Mouse (Mus musculus): ENCODE results near the gene Suz12. TPM values are rescaled to one million over a fixed set of nuclear protein-coding genes. Genes with fewer than 3 reads are reported as not detected.

The Suz12 gene
- 19.2 and 22.6 TPM in 2 replicates for polyA plus RNA-seq (2015; fragmentation: Nextera tagmentation; extraction: Ambion mirVana)

DNA sequence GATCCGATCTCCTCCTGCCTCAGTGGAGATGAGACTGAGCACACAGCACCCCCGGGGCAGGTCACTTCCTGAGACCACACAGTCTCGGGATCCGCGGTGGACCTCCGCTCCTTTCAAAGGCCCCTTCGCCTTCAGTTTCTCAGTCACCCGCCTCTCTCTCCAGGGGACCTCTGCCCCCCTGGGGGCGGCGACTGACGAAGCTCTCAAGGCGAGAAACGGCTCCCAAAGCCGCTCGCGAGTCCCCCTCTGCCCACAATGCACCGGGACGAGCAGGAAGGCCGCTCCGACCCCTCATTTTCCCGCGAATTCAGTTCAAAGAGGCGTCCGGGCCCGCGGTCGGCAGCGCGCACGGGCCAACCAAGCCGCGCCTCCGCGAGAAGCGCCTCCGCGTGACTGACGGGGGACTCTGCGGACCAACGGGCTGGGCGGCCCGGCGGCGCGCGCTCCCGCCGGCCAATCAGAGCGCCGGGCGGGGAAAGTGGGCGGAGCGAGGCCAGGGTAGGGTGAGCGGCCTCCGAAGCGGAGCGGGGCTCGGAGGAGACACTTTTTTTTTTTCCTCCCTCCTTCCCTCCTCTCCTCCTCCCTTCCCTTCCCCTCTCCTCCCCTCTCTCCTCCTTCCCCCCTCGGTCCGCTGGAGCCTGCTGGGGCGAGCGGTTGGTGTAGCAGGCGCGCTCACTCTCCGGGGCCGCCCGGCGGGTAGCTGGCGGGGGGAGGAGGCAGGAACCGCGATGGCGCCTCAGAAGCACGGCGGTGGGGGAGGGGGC, at the start of gene Suz12:
Gene Suz12 (plus strand): TSS at position 515 of the 764 bp plus-strand sequence.
- no peaks in the 10 kb centered on the region for H3K9me3 ChIP-seq
- H3K4me2 ChIP-seq (replicated peaks): peak within 1 kb of the TSS; percentile 88
- under 1% methylated on average over 60 of the region's 74 CpGs for WGBS
- peak; percentile 97 for ATAC-seq
- no peaks in the 10 kb centered on the region for H3K4me1 ChIP-seq (replicated peaks)
- H3K36me3 ChIP-seq: no peaks in the 10 kb centered on the region
- peak within 1 kb of the TSS; percentile 97 for H3K4me3 ChIP-seq (replicated peaks)
- H3K27me3 ChIP-seq (replicated peaks): no peaks in the 10 kb centered on the region
- H3K9ac ChIP-seq: peak within 1 kb of the TSS; percentile 95
- H3K27ac ChIP-seq: peak within 1 kb of the TSS; percentile 100

- Histone ChIP-seq H3K4me1 (replicated peaks) (no peaks in the 10 kb centered on the region), H3K9me3 (no peaks in the 10 kb centered on the region), H3K27ac (no peak overlapping the region), H3K9ac (no peak overlapping the region), H3K4me3 (replicated peaks) (no peak overlapping the region), H3K36me3 (peaks cover 37% of the 10 kb centered on the region), H3K27me3 (replicated peaks) (no peaks in the 10 kb centered on the region), H3K4me2 (replicated peaks) (no peak overlapping the region)
- ATAC-seq: no peak
- WGBS: 92% methylated on average over 8 of the region's 8 CpGs
Observed at GRCm38 (mm10) chr11:79943136-79943535, 49.8 kb upstream of the Suz12 start.

- Histone ChIP-seq H3K4me3 (replicated peaks) (no peak overlapping the region), H3K4me2 (replicated peaks) (no peak overlapping the region), H3K9me3 (no peaks in the 10 kb centered on the region), H3K4me1 (replicated peaks) (no peaks in the 10 kb centered on the region), H3K36me3 (peaks cover 37% of the 10 kb centered on the region), H3K27me3 (replicated peaks) (no peaks in the 10 kb centered on the region), H3K27ac (no peak overlapping the region), H3K9ac (no peak overlapping the region)
- WGBS: 66% methylated on average over 7 of the region's 7 CpGs
- ATAC-seq: peak; percentile 53; the same call in 1 of the 2 replicates
Observed at GRCm38 (mm10) chr11:79943601-79944000, 49.3 kb upstream of the Suz12 start.

DNA sequence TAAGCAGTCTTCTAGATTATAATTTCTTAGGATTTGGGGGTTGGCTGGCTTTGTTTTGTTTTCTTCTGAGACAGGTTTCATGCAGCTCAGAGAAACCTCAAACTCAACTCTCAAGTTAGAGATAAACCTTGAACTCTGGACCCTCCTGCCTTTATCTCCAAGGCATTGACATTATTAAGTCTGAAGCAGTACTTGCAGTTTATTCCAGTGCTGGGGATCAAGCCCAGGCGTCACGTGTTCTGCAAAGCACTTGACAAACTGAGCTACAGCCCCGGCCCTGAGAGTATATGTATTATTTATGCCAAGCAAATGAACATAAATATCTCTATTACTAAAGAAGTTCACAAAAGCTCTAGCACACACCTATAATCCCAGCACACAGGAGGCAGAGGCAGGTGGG, 45.6 kb upstream of the Suz12 start:
- ATAC-seq: no peak
- no peaks in the 10 kb centered on the region for H3K4me1 ChIP-seq (replicated peaks)
- 81% methylated on average over 3 of the region's 3 CpGs for WGBS
- H3K27me3 ChIP-seq (replicated peaks): no peaks in the 10 kb centered on the region
- H3K9me3 ChIP-seq: no peaks in the 10 kb centered on the region
- no peak overlapping the region for H3K4me3 ChIP-seq (replicated peaks)
- peaks cover 37% of the 10 kb centered on the region for H3K36me3 ChIP-seq
- no peak overlapping the region for H3K27ac ChIP-seq
- H3K4me2 ChIP-seq (replicated peaks): no peak overlapping the region
- no peak overlapping the region for H3K9ac ChIP-seq

DNA sequence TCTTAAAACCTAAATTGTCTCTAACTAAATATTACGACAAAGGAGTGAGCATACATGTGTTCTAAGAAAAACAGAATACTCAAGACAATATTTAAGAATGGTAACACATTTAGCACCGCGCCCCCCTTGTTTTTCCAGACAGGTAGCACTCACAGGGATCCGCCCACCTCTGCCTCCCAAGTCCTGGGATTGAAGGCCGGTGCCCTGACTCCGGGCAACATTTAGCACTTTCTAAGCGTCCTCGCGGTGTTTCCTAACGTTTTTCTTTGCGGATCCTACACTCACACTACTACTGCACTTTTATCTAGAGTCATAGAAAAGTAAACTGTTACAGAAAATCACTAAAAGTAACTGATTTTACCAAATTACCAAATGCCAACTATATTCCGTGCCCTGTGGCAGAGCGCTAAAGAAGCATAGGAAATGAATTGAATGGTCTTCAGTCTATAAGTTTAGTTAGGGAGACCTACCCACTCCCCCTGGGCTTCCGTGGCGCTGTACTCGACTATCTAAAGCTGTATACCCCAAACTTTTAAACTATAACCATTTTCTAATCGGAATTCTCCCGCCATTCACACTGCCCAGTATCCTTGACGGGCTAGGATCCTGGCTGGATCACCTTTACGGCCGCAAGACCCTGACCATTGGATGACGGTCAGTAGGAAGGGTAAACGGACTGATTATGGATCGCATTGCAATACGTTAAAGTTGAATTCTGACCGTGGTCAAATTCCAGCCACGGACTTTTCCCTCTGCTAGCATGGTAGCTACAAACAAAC, 31.4 kb upstream of the Suz12 start:
- H3K36me3 ChIP-seq: peaks cover 21% of the 10 kb centered on the region
- 5% methylated on average over 27 of the region's 27 CpGs for WGBS
- ATAC-seq: peak; percentile 42
- peak overlapping the region; percentile 69 for H3K9ac ChIP-seq
- H3K4me3 ChIP-seq (replicated peaks): peak overlapping the region; percentile 62
- peak overlapping the region; percentile 72; the same call in 1 of the 2 replicates for H3K27ac ChIP-seq
- peak overlapping the region; percentile 66 for H3K4me2 ChIP-seq (replicated peaks)
- H3K4me1 ChIP-seq (replicated peaks): no peaks in the 10 kb centered on the region
- H3K27me3 ChIP-seq (replicated peaks): no peaks in the 10 kb centered on the region
- H3K9me3 ChIP-seq: no peaks in the 10 kb centered on the region

DNA sequence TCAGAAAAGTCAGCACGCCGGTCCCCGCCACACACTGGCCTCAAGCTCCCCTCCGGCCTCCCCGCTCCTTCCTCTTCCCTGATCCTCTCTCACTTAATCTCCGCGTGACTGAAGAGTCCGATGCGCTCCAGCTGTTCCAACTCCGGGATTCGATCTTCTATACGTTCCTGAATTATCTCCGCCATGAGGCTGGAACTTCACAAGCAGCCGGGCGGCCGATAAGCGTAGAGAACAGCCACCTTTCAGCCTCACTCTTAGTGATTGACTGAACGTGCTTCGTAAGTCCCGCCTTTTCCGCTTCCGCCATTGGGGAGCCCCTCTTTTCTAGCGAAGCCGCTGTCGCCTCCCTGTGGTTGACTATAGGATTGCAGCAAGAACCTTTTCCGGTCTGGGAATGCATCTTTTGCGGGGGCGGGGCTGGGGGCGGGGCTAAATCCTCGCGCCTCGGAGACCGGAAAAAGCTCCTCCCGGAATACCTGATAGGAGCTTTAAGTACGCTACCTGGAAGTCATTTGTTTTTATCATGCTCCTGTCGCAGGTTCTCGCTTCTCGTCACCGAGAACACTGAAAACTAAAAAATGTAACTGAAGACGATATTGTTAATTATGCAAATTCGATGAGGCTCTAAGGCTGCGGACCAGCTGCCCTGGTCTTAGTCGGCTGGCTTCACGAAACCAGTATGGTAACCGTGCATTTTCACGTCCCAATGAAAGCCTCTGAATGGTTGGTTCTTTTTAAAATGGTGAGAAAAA, 30.6 kb upstream of the Suz12 start, which contains the start of gene Utp6:
Gene Utp6 (minus strand): TSS at position 266 of the 752 bp plus-strand sequence.
- peak within 1 kb of the TSS; percentile 62 for H3K4me3 ChIP-seq (replicated peaks)
- no peaks in the 10 kb centered on the region for H3K4me1 ChIP-seq (replicated peaks)
- H3K9me3 ChIP-seq: no peaks in the 10 kb centered on the region
- WGBS: under 1% methylated on average over 46 of the region's 46 CpGs
- H3K9ac ChIP-seq: peak within 1 kb of the TSS; percentile 69
- peak within 1 kb of the TSS; percentile 72; the same call in 1 of the 2 replicates for H3K27ac ChIP-seq
- peaks cover 15% of the 10 kb centered on the region for H3K36me3 ChIP-seq
- no peaks in the 10 kb centered on the region for H3K27me3 ChIP-seq (replicated peaks)
- peak; percentile 97 for ATAC-seq
- peak within 1 kb of the TSS; percentile 70 for H3K4me2 ChIP-seq (replicated peaks)

- Histone ChIP-seq H3K4me3 (replicated peaks) (peak overlapping the region; percentile 62), H3K36me3 (peaks cover 14% of the 10 kb centered on the region), H3K4me1 (replicated peaks) (no peaks in the 10 kb centered on the region), H3K9me3 (no peaks in the 10 kb centered on the region), H3K9ac (peak overlapping the region; percentile 34; the same call in 1 of the 2 replicates), H3K4me2 (replicated peaks) (peak overlapping the region; percentile 70), H3K27ac (no peak overlapping the region), H3K27me3 (replicated peaks) (no peaks in the 10 kb centered on the region)
- peak; percentile 46 for ATAC-seq
- WGBS: 4% methylated on average over 9 of the region's 9 CpGs
Observed at GRCm38 (mm10) chr11:79962877-79963183, 30.1 kb upstream of the Suz12 start.

- Histone ChIP-seq H3K4me2 (replicated peaks) (peak overlapping the region; percentile 70), H3K27ac (no peak overlapping the region), H3K4me1 (replicated peaks) (no peaks in the 10 kb centered on the region), H3K27me3 (replicated peaks) (no peaks in the 10 kb centered on the region), H3K9ac (no peak overlapping the region), H3K36me3 (peaks cover 8% of the 10 kb centered on the region), H3K4me3 (replicated peaks) (no peak overlapping the region), H3K9me3 (no peaks in the 10 kb centered on the region)
- 33% methylated on average over 8 of the region's 8 CpGs for WGBS
- ATAC-seq: no peak
Observed at GRCm38 (mm10) chr11:79963212-79963974, 29.5 kb upstream of the Suz12 start.

DNA sequence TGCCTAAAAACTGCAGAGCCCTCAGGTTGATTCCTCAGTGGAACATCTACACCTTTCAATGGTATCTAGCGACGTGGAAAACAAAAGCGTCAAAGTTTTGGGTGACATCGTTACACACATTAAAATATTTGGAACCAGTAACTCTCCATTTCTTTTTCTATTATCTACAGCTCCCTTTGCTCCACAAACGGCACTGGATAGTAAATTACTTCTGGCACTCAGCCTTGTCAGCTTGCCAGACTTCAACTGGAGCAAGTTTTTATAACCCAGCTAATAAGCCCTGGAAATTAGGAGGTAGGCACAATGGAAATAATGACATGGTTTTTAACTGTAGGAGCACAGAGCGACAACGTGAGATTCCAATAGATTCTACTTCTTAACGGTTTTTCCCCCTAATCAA, 27.0 kb upstream of the Suz12 start:
- no peak overlapping the region for H3K4me2 ChIP-seq (replicated peaks)
- H3K27me3 ChIP-seq (replicated peaks): no peaks in the 10 kb centered on the region
- H3K4me1 ChIP-seq (replicated peaks): no peaks in the 10 kb centered on the region
- no peak overlapping the region for H3K27ac ChIP-seq
- no peaks in the 10 kb centered on the region for H3K36me3 ChIP-seq
- H3K9me3 ChIP-seq: no peaks in the 10 kb centered on the region
- no peak overlapping the region for H3K9ac ChIP-seq
- ATAC-seq: no peak
- no peak overlapping the region for H3K4me3 ChIP-seq (replicated peaks)
- WGBS: 54% methylated on average over 8 of the region's 8 CpGs

- WGBS: 73% methylated on average over 10 of the region's 10 CpGs
- Histone ChIP-seq H3K27me3 (replicated peaks) (no peaks in the 10 kb centered on the region), H3K4me2 (replicated peaks) (no peak overlapping the region), H3K9me3 (no peaks in the 10 kb centered on the region), H3K36me3 (no peaks in the 10 kb centered on the region), H3K27ac (no peak overlapping the region), H3K9ac (no peak overlapping the region), H3K4me1 (replicated peaks) (no peaks in the 10 kb centered on the region), H3K4me3 (replicated peaks) (no peak overlapping the region)
- ATAC-seq: no peak
Observed at GRCm38 (mm10) chr11:79967752-79968151, 25.2 kb upstream of the Suz12 start.

GRCm38 (mm10) chr11:79973133-79973532, 19.8 kb upstream of the Suz12 start:
- Histone ChIP-seq H3K4me3 (replicated peaks) (peak overlapping the region; percentile 49), H3K27ac (no peak overlapping the region), H3K9ac (no peak overlapping the region), H3K27me3 (replicated peaks) (peaks cover 12% of the 10 kb centered on the region), H3K4me2 (replicated peaks) (peak overlapping the region; percentile 97), H3K4me1 (replicated peaks) (peaks cover 14% of the 10 kb centered on the region), H3K9me3 (no peaks in the 10 kb centered on the region), H3K36me3 (no peaks in the 10 kb centered on the region)
- WGBS: 8% methylated on average over 8 of the region's 8 CpGs
- ATAC-seq: no peak
